Mouse (Mus musculus) ES-Bruce4 (cell line): ENCODE results near the gene Spata5. TPM values are rescaled to one million over a fixed set of nuclear protein-coding genes. Genes with fewer than 3 reads are reported as not detected.

ENCODE experiments used
- H3K27ac ChIP-seq: 2 replicates; pipeline ENCODE4 v1.5.1; 2012; ENCODE audit warnings: low read length, inconsistent platforms; ENCODE audit not compliant: insufficient read depth
- H3K27me3 ChIP-seq: 2 replicates; pipeline ENCODE4 v1.6.1; 2012; ENCODE audit warnings: mild to moderate bottlenecking, low read length, inconsistent platforms; ENCODE audit not compliant: control insufficient read depth, poor library complexity, insufficient read depth, severe bottlenecking
- H3K36me3 ChIP-seq: 2 replicates; pipeline ENCODE4 v1.6.1; 2012; ENCODE audit warnings: inconsistent platforms, mild to moderate bottlenecking, low read length, moderate library complexity; ENCODE audit not compliant: control insufficient read depth, poor library complexity, insufficient read depth, severe bottlenecking
- H3K4me1 ChIP-seq: one replicate; pipeline ENCODE4 v1.8.1; 2011; ENCODE audit warnings: low read length; ENCODE audit not compliant: control insufficient read depth, insufficient read depth
- H3K4me3 ChIP-seq: 2 replicates; pipeline ENCODE4 v1.5.1; 2011; ENCODE audit warnings: low read depth, mild to moderate bottlenecking, low read length
- H3K9ac ChIP-seq: 2 replicates; pipeline ENCODE4 v1.6.1; 2012; ENCODE audit warnings: low read depth, mild to moderate bottlenecking, inconsistent platforms; ENCODE audit not compliant: poor library complexity, severe bottlenecking
- H3K9me3 ChIP-seq: replicated peaks from 2 replicates; pipeline ENCODE4 v1.6.1; 2012; ENCODE audit warnings: mild to moderate bottlenecking, low read length, inconsistent platforms; ENCODE audit not compliant: control insufficient read depth, poor library complexity, insufficient read depth, severe bottlenecking
- CTCF ChIP-seq: IDR thresholded peaks from one replicate; pipeline ENCODE4 v1.8.1; 2011; ENCODE audit warnings: low read depth, low read length
- EP300 ChIP-seq: IDR thresholded peaks from 2 replicates; pipeline ENCODE4 v1.6.1; 2011; ENCODE audit warnings: low read depth, low read length; ENCODE audit not compliant: insufficient read depth
- POLR2A ChIP-seq: IDR thresholded peaks from one replicate; pipeline ENCODE4 v1.8.1; 2011; ENCODE audit warnings: low read length; ENCODE audit not compliant: insufficient read depth
- polyA plus RNA-seq: library from polyadenylated mRNA; stranded (reverse); fragments of >200 nt; gene quantifications from 2 replicates; pipeline ENCODE4 v1.2.4, GENCODE M21; 2011; ENCODE audit warnings: low read depth; ENCODE audit not compliant: missing spikeins, insufficient read depth, insufficient read length

The Spata5 gene
- polyA plus RNA-seq, 1 experiment: 56.6 TPM

DNA sequence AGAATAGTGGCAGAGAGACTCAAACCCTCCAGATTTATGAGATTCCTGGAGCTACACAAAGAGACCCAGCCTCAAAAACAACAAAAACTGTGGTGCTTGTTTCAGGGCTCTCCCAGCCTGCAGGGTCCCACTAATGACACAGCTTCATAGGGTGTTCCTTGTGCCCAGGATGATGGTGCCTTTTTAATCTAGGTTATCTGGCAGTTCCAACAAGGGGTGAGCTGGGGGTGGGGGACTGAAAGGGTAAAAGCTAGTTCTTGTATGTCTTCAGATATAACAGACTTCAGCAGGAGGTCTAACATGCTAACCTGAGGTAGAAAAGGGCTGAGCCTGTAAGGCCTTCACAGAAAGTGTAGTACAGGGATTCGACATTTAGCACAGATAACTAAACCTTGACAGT, 149.1 kb downstream of the Spata5 start:
- Histone ChIP-seq H3K27me3 (no peaks in the 10 kb centered on the region), H3K4me3 (no peak overlapping the region), H3K9me3 (no peaks in the 10 kb centered on the region), H3K9ac (no peak overlapping the region), H3K36me3 (no peaks in the 10 kb centered on the region), H3K4me1 (no peaks in the 10 kb centered on the region), H3K27ac (no peak overlapping the region)
- TF ChIP-seq POLR2A (no peak), CTCF (no peak), EP300 (no peak)

DNA sequence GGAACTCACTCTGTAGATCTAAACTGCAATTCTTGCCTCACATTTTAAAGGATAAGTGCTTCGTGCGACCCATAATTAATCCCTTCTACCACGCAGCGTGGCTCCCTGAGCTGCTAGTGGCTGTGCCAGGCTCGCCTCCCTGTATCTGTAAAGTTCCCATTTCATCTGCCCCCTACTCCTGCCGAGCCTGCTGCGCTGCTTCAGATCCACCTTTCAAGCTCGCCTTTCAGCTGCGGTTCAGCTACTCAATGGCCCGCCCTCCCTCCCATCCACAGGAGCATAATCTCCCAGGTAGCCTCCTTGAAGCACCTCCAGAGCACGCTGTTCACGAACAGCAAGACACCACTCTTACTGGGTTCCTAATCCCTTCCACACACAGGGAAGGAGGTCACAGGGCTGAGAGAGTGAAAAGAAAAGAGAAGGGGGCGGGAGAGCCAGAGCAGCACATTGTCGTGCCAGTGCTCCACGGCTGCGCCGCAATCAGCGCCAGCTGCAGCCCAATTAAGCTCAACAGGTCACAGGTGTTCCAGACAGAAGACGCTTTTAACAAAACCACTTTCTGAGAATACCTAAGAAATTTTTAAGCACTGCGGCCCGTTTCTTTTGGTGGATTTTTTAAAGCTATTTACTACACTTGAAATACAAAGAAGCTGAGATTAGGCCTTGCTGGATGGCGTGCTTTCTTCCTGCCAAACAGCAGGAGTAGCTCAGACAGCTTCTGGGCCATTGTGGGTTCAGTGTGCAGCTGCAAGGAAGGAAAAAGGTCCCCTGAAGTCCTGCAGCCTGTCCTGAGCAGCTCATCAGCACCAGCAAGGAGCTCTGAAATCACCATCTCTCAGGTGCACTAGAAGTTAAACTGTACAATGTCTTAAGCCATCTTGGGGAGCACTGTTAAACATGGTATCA, 150.2 kb downstream of the Spata5 start:
- no peak overlapping the region for H3K9ac ChIP-seq
- TF ChIP-seq CTCF: no peak
- no peak for TF ChIP-seq POLR2A
- no peak for TF ChIP-seq EP300
- no peaks in the 10 kb centered on the region for H3K9me3 ChIP-seq
- H3K4me3 ChIP-seq: no peak overlapping the region
- H3K4me1 ChIP-seq: no peaks in the 10 kb centered on the region
- no peak overlapping the region for H3K27ac ChIP-seq
- no peaks in the 10 kb centered on the region for H3K27me3 ChIP-seq
- no peaks in the 10 kb centered on the region for H3K36me3 ChIP-seq

DNA sequence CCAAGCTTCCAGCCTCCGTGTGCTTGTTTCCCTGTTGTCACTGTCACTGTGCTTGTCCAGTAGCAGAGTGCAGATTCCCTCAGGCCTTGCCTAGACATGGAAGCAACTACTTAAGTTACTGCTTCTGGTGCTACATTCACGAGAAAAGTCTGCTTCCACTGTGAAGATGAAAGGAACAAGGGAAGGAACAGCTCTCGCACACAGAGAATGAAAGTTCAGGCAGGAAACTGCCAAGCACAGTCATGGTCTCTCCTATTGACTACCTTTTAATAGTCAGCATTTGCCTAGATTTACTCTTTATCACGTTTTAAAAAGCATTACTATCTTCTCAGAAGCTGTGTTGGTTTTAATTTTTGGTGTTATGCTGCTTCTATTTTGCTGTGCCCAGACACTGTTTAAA, 151.9 kb downstream of the Spata5 start:
- H3K4me1 ChIP-seq: no peaks in the 10 kb centered on the region
- H3K36me3 ChIP-seq: no peaks in the 10 kb centered on the region
- no peak for TF ChIP-seq EP300
- no peak overlapping the region for H3K4me3 ChIP-seq
- H3K27me3 ChIP-seq: no peaks in the 10 kb centered on the region
- no peak overlapping the region for H3K27ac ChIP-seq
- no peak overlapping the region for H3K9ac ChIP-seq
- H3K9me3 ChIP-seq: no peaks in the 10 kb centered on the region

DNA sequence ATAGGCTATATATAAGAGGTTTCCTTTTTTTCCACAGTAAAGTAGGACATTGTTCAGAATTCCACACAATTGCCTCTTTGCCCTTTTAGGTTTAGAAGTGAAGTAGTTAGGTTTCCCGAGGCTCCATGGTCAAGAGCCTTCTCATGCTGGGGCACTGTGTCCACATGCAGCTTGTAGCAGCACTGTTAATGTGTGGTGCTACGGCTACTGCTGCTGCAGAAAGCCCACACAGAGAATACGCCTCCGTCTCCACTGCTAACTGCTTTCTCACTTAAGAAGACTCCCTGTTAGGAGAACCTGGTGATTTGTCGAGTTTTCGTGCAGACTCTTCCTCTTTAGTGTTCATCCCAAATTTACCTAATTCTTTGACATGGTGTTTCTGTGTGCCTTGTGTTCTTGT, 152.4 kb downstream of the Spata5 start:
- Histone ChIP-seq H3K27me3 (no peaks in the 10 kb centered on the region), H3K36me3 (no peaks in the 10 kb centered on the region), H3K4me3 (no peak overlapping the region), H3K4me1 (no peaks in the 10 kb centered on the region), H3K27ac (no peak overlapping the region), H3K9me3 (no peaks in the 10 kb centered on the region), H3K9ac (no peak overlapping the region)
- TF ChIP-seq CTCF: no peak
- no peak for TF ChIP-seq POLR2A
- TF ChIP-seq EP300: no peak

DNA sequence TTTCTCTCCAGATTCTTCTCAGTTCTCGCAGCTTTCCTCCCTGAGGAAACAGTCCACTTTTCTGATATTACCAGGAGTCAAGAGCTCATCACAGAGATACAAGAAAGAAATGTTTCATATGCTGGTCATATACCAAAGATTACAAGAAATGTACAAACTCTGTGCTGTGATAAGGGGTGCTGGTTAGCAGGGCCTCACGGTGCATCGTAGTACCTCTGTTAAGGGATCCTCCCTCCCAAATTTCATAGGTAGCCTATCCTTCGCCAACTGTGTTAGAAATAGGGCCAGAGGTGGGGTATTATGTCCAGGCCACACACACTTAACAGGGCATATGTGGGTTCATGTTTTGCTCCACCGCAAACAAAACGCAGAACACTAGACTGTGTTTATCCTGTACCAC, 157.1 kb downstream of the Spata5 start:
- no peak overlapping the region for H3K9ac ChIP-seq
- no peak overlapping the region for H3K4me3 ChIP-seq
- no peaks in the 10 kb centered on the region for H3K9me3 ChIP-seq
- H3K36me3 ChIP-seq: peaks cover 11% of the 10 kb centered on the region
- H3K27me3 ChIP-seq: no peaks in the 10 kb centered on the region
- no peak for TF ChIP-seq CTCF
- TF ChIP-seq POLR2A: no peak
- TF ChIP-seq EP300: no peak
- no peak overlapping the region for H3K27ac ChIP-seq
- no peaks in the 10 kb centered on the region for H3K4me1 ChIP-seq

DNA sequence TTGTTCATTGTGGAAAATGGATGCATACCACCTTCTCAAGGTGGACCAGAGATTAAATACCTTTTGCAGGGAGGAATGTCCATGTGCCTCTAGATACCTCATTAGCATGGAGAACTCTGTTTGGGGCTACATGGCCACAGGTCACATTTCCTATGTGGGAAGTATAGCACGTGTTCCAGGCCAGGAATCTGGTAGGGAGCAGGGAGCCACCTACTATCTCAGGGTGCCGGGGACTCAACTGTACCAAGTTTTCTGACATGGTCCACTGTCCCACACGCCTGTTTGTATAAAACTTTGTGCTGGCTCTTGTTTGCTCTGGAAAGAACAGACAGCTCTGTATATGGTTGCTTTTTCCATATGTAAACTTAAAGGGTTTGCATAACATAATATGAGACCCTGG, 158.0 kb downstream of the Spata5 start:
- H3K4me1 ChIP-seq: no peaks in the 10 kb centered on the region
- TF ChIP-seq EP300: no peak
- no peak for TF ChIP-seq CTCF
- no peak for TF ChIP-seq POLR2A
- H3K27me3 ChIP-seq: no peaks in the 10 kb centered on the region
- H3K27ac ChIP-seq: no peak overlapping the region
- H3K9me3 ChIP-seq: no peaks in the 10 kb centered on the region
- H3K36me3 ChIP-seq: peaks cover 11% of the 10 kb centered on the region
- H3K4me3 ChIP-seq: no peak overlapping the region
- H3K9ac ChIP-seq: no peak overlapping the region
